Mouse (Mus musculus) heart, embryonic 12.5 days (tissue): Measurements from ENCODE around the gene Nlgn2. TPM values are rescaled to one million over a fixed set of nuclear protein-coding genes. Genes with fewer than 3 reads are reported as not detected.

Experiments used
- ATAC-seq: fragments of 200-750 bp; cut with Nextera tagmentation; 2 replicates; pipeline ENCODE4 v1.8.0; 2017; ENCODE audit warnings: moderate TSS enrichment, moderate library complexity; ENCODE audit not compliant: insufficient number of reproducible peaks, low FRiP score
- H3K27ac ChIP-seq: fragments of 300-500 bp; sonication (generic); 2 replicates; pipeline ENCODE4 v1.5.1; 2016; ENCODE audit warnings: mild to moderate bottlenecking, moderate library complexity; ENCODE audit not compliant: poor library complexity, severe bottlenecking
- H3K27me3 ChIP-seq: fragments of 300-500 bp; sonication (generic); replicated peaks from 2 replicates; pipeline ENCODE4 v1.6.1; 2016; ENCODE audit warnings: mild to moderate bottlenecking, moderate library complexity
- H3K36me3 ChIP-seq: fragments of 300-500 bp; sonication (generic); 2 replicates; pipeline ENCODE4 v1.6.1; 2016; ENCODE audit warnings: mild to moderate bottlenecking, moderate library complexity
- H3K4me1 ChIP-seq: fragments of 300-500 bp; sonication (generic); replicated peaks from 2 replicates; pipeline ENCODE4 v1.6.1; 2016; ENCODE audit warnings: mild to moderate bottlenecking
- H3K4me2 ChIP-seq: fragments of 300-500 bp; sonication (generic); 2 replicates; pipeline ENCODE4 v1.6.1; 2016; ENCODE audit warnings: mild to moderate bottlenecking, moderate library complexity
- H3K4me3 ChIP-seq: fragments of 300-500 bp; sonication (generic); 2 replicates; pipeline ENCODE4 v1.5.1; 2016; ENCODE audit warnings: mild to moderate bottlenecking
- H3K9ac ChIP-seq: fragments of 300-500 bp; sonication (generic); 2 replicates; pipeline ENCODE4 v1.6.1; 2016; ENCODE audit warnings: mild to moderate bottlenecking, moderate library complexity
- H3K9me3 ChIP-seq: fragments of 300-500 bp; sonication (generic); replicated peaks from 2 replicates; pipeline ENCODE4 v1.6.1; 2016; ENCODE audit warnings: mild to moderate bottlenecking, moderate library complexity
- WGBS: fragments of 180-500 bp; shearing (Covaris S2); methylation state at CpG from one replicate; pipeline ENCODE4 v1.1.7; 2016; 5-methylcytosine and 5-hydroxymethylcytosine counted together
- polyA plus RNA-seq: library from polyadenylated mRNA; unstranded; fragments of >200 nt; fragmentation: Nextera tagmentation; extraction: Ambion mirVana; gene quantifications from 2 replicates; pipeline ENCODE4 v1.2.1, GENCODE M21; 2016

The Nlgn2 gene
- polyA plus RNA-seq, 1 experiment from 2014 or later, result 2.3 TPM

- peak within 1 kb of the TSS; percentile 94 for H3K4me2 ChIP-seq
- H3K9ac ChIP-seq, result peak within 1 kb of the TSS; percentile 63
- 2% methylated on average over 52 of the region's 52 CpGs for WGBS
- peaks cover 16% of the 10 kb centered on the region for H3K4me1 ChIP-seq
- peaks cover 33% of the 10 kb centered on the region for H3K27me3 ChIP-seq
- peak; percentile 96 for ATAC-seq
- H3K4me3 ChIP-seq, result peak within 1 kb of the TSS; percentile 54
- H3K27ac ChIP-seq, result no peak within 1 kb of the TSS
- no peaks in the 10 kb centered on the region for H3K36me3 ChIP-seq
- no peaks in the 10 kb centered on the region for H3K9me3 ChIP-seq
Observed at GRCm38 (mm10) chr11:69795168-69795982, 42.2 kb downstream of the Nlgn2 start, which contains the start of gene Chrnb1. Gene Chrnb1, minus strand, starts transcription at chr11:69795943.

- peaks cover 9% of the 10 kb centered on the region; the same call in 1 of the 2 replicates for H3K4me1 ChIP-seq
- ATAC-seq, result no peak
- 59% methylated on average over 5 of the region's 5 CpGs for WGBS
Observed at GRCm38 (mm10) chr11:69793429-69793828, 44.2 kb downstream of the Nlgn2 start.

GRCm38 (mm10) chr11:69791420-69791819, 46.2 kb downstream of the Nlgn2 start:
- Histone ChIP-seq H3K9me3 (no peaks in the 10 kb centered on the region), H3K27me3 (0 out of 2 replicates have a peak, but pooled peaks cover 6% of the 10 kb centered on the region), H3K4me1 (peaks cover 9% of the 10 kb centered on the region; the same call in 1 of the 2 replicates), H3K9ac (no peak overlapping the region), H3K4me2 (no peak overlapping the region), H3K27ac (no peak overlapping the region), H3K36me3 (no peaks in the 10 kb centered on the region), H3K4me3 (no peak overlapping the region)
- WGBS, result 67% methylated on average over 5 of the region's 5 CpGs
- ATAC-seq, result no peak

More at GRCm38 (mm10) chr11:69793429-69793828, 44.2 kb downstream of the Nlgn2 start:
- Histone ChIP-seq H3K4me2 (no peak overlapping the region), H3K27me3 (peaks cover 20% of the 10 kb centered on the region), H3K27ac (no peak overlapping the region), H3K36me3 (no peaks in the 10 kb centered on the region), H3K9ac (no peak overlapping the region), H3K4me3 (no peak overlapping the region), H3K9me3 (no peaks in the 10 kb centered on the region)

GRCm38 (mm10) chr11:69789431-69789830, 48.2 kb downstream of the Nlgn2 start:
- WGBS, result 56% methylated on average over 5 of the region's 5 CpGs
- ATAC-seq, result no peak

GRCm38 (mm10) chr11:69787306-69787705, 50.3 kb downstream of the Nlgn2 start:
- H3K4me3 ChIP-seq, result no peak overlapping the region

More at GRCm38 (mm10) chr11:69789431-69789830, 48.2 kb downstream of the Nlgn2 start:
- H3K36me3 ChIP-seq, result no peaks in the 10 kb centered on the region
- no peak overlapping the region for H3K4me3 ChIP-seq
- 0 out of 2 replicates have a peak overlapping the region, but pooled peaks have one; percentile 5 for H3K9ac ChIP-seq
- 0 out of 2 replicates have a peak, but pooled peaks cover 6% of the 10 kb centered on the region for H3K27me3 ChIP-seq
- no peak overlapping the region for H3K27ac ChIP-seq
- peaks cover 5% of the 10 kb centered on the region; the same call in 1 of the 2 replicates for H3K4me1 ChIP-seq
- H3K9me3 ChIP-seq, result no peaks in the 10 kb centered on the region
- no peak overlapping the region for H3K4me2 ChIP-seq

GRCm38 (mm10) chr11:69784793-69785272, 52.8 kb downstream of the Nlgn2 start:
- 0 out of 2 replicates have a peak, but pooled peaks cover 3% of the 10 kb centered on the region for H3K27me3 ChIP-seq
- peak overlapping the region; percentile 15 for H3K4me3 ChIP-seq
- H3K4me2 ChIP-seq, result peak overlapping the region; percentile 53
- WGBS, result 18% methylated on average over 15 of the region's 15 CpGs
- peak; percentile 66; the same call in 1 of the 2 replicates for ATAC-seq
- H3K9ac ChIP-seq, result no peak overlapping the region
- H3K9me3 ChIP-seq, result no peaks in the 10 kb centered on the region
- no peak overlapping the region for H3K27ac ChIP-seq
- peaks cover 5% of the 10 kb centered on the region; the same call in 1 of the 2 replicates for H3K4me1 ChIP-seq
- H3K36me3 ChIP-seq, result no peaks in the 10 kb centered on the region

More at GRCm38 (mm10) chr11:69787306-69787705, 50.3 kb downstream of the Nlgn2 start:
- Histone ChIP-seq H3K36me3 (no peaks in the 10 kb centered on the region), H3K4me1 (peaks cover 5% of the 10 kb centered on the region; the same call in 1 of the 2 replicates), H3K9me3 (no peaks in the 10 kb centered on the region), H3K9ac (no peak overlapping the region), H3K4me2 (no peak overlapping the region), H3K27me3 (no peaks in the 10 kb centered on the region), H3K27ac (no peak overlapping the region)
- 84% methylated on average over 5 of the region's 5 CpGs for WGBS
- ATAC-seq, result no peak

- Histone ChIP-seq H3K9me3 (no peaks in the 10 kb centered on the region), H3K36me3 (peaks cover 18% of the 10 kb centered on the region), H3K9ac (no peak overlapping the region), H3K4me1 (peaks cover 13% of the 10 kb centered on the region), H3K4me2 (no peak overlapping the region), H3K27me3 (0 out of 2 replicates have a peak, but pooled peaks cover 10% of the 10 kb centered on the region), H3K27ac (no peak overlapping the region), H3K4me3 (no peak overlapping the region)
- ATAC-seq, result no peak
- 31% methylated on average over 4 of the region's 4 CpGs for WGBS
Observed at GRCm38 (mm10) chr11:69781828-69782227, 55.8 kb downstream of the Nlgn2 start.

GRCm38 (mm10) chr11:69778985-69779384, 58.6 kb downstream of the Nlgn2 start:
- H3K9me3 ChIP-seq, result no peaks in the 10 kb centered on the region
- H3K9ac ChIP-seq, result no peak overlapping the region
- H3K4me2 ChIP-seq, result peak overlapping the region; percentile 4; the same call in 1 of the 2 replicates
- H3K27me3 ChIP-seq, result peaks cover 21% of the 10 kb centered on the region
- ATAC-seq, result no peak; the same call in 1 of the 2 replicates
- peaks cover 21% of the 10 kb centered on the region for H3K4me1 ChIP-seq
- H3K27ac ChIP-seq, result no peak overlapping the region
- H3K4me3 ChIP-seq, result no peak overlapping the region
- peaks cover 34% of the 10 kb centered on the region for H3K36me3 ChIP-seq
- WGBS, result 36% methylated on average over 7 of the region's 7 CpGs

GRCm38 (mm10) chr11:69778258-69778982, 59.2 kb downstream of the Nlgn2 start:
- no peak overlapping the region for H3K4me3 ChIP-seq
- H3K9ac ChIP-seq, result no peak overlapping the region
- no peak overlapping the region for H3K4me2 ChIP-seq
- H3K9me3 ChIP-seq, result no peaks in the 10 kb centered on the region
- peaks cover 34% of the 10 kb centered on the region for H3K36me3 ChIP-seq
- no peak; the same call in 1 of the 2 replicates for ATAC-seq
- H3K4me1 ChIP-seq, result peaks cover 21% of the 10 kb centered on the region
- H3K27me3 ChIP-seq, result peaks cover 21% of the 10 kb centered on the region
- H3K27ac ChIP-seq, result no peak overlapping the region
- WGBS, result 66% methylated on average over 23 of the region's 23 CpGs

- Histone ChIP-seq H3K4me1 (peaks cover 21% of the 10 kb centered on the region), H3K36me3 (peaks cover 34% of the 10 kb centered on the region), H3K4me2 (no peak overlapping the region), H3K27me3 (peaks cover 21% of the 10 kb centered on the region), H3K27ac (no peak overlapping the region), H3K9me3 (no peaks in the 10 kb centered on the region), H3K4me3 (no peak overlapping the region), H3K9ac (no peak overlapping the region)
- WGBS, result 53% methylated on average over 26 of the region's 26 CpGs
- ATAC-seq, result no peak; the same call in 1 of the 2 replicates
Observed at GRCm38 (mm10) chr11:69777504-69778257, 59.9 kb downstream of the Nlgn2 start.
